Mouse (Mus musculus): ENCODE results near the gene Atp5j.

DNA sequence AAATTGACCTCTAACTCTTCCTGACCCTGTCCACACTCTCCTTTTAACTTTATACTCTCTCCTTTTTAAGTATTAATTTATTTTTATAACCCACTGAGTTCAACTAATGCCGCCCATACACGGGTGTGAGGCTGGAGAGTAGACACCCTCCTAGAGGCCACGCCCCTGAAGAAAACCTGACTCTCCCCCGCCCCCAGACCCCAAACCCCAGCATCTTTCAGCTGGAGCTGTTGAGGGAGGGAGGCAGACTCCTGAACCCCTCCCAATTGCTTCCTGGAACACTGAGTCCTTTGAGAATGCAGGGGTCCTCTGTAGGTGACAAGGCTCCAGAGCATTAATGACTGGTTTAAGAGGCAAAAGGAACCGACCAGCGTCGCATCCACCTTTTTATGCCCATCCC lies 50.5 kb downstream of the Atp5j start:
- no peak for TF ChIP-seq CTCF (conservative IDR thresholded peaks at IDR 0.05; ENCODE audit: low read length)
- TF ChIP-seq NANOG (IDR thresholded peaks at IDR 0.05; ENCODE audit: borderline replicate concordance, low read length): no peak
